Mouse (Mus musculus): ENCODE data around the gene Nme4. TPM values are rescaled to one million over a fixed set of nuclear protein-coding genes. Genes with fewer than 3 reads are reported as not detected.
"Not testable (repeated sequence)": the region's sequence is repeated elsewhere in the genome, so short reads cannot be mapped to it uniquely, and the experiment has no call there.

Gene Nme4
- polyA plus RNA-seq, 1 experiment from 2014 or later: 68.2 TPM

DNA sequence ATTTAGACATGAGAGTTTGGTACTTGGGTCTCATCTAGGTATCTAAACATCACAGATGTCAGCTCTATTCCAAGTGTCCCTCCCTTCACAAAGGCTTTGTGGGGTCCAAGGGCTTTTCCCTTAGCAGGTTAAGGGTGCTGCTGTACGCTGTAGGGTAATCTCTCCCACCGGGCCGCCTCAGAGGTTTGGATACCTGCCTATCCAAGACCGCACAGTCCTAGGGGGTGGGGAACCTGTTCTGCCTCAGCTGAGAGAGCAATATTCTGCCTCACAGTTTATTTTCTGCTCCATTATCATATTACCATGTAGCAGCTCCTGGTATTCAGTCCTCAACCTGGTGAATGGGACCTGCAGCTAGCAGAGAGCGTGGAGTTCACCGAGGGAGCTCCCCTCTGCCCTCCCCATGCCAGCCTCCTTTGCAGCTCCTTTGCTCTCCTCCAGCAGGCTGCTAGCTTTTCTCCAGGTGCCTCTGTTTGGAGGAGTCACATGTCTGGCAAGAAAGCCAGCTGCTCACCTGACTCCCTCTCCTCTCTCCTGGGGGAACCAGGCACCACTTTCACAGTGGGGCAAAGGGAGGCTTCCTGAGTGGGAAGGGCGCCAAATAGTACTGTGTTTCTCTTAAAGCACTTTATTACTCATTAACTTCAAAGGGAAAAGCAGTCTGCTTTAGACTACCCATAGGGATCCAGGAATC is 19.9 kb upstream of the Nme4 start:
- Histone ChIP-seq H3K4me3 (ENCODE audit: low read depth, low read length) (no peak overlapping the region), H3K9ac (ENCODE audit: low read length) (no peak overlapping the region), H3K27me3 (ENCODE audit: control insufficient read depth, insufficient read depth, low read length) (peaks cover 38% of the 10 kb centered on the region), H3K36me3 (ENCODE audit: control insufficient read depth, insufficient read depth, low read length) (no peaks in the 10 kb centered on the region), H3K27ac (ENCODE audit: low read depth, low read length) (no peak overlapping the region), H3K4me2 (ENCODE audit: low read depth) (no peak overlapping the region), H3K9me3 (ENCODE audit: control insufficient read depth, low read length) (no peaks in the 10 kb centered on the region), H3K4me1 (ENCODE audit: control insufficient read depth, insufficient read depth, low read length) (no peaks in the 10 kb centered on the region)
- 72% methylated on average over 7 of the region's 7 CpGs for WGBS
- ATAC-seq (ENCODE audit: insufficient read depth, low FRiP score, low TSS enrichment) (no peak), DNase-seq (ENCODE audit: low spot score) (no peak)

DNA sequence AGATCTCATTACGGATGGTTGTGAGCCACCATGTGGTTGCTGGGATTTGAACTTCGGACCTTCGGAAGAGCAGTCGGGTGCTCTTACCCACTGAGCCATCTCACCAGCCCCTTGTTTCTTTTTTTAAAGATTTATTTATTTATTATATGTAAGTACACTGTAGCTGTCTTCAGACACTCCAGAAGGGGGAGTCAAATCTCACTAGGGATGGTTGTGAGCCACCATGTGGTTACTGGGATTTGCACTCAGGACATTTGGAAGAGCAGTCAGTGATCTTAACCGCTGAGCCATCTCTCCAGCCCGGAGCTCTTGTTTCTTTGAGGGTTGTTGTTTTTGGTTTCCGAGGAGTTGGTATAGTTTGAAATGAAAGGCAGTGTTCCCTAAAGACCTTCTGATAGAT is 19.1 kb upstream of the Nme4 start:
- not testable (repeated sequence) for ATAC-seq (ENCODE audit: insufficient read depth, low FRiP score, low TSS enrichment); H3K9me3 ChIP-seq (ENCODE audit: control insufficient read depth, low read length); H3K36me3 ChIP-seq (ENCODE audit: control insufficient read depth, insufficient read depth, low read length); H3K27ac ChIP-seq (ENCODE audit: low read depth, low read length); DNase-seq (ENCODE audit: low spot score); H3K4me1 ChIP-seq (ENCODE audit: control insufficient read depth, insufficient read depth, low read length); H3K4me2 ChIP-seq (ENCODE audit: low read depth); H3K9ac ChIP-seq (ENCODE audit: low read length); H3K4me3 ChIP-seq (ENCODE audit: low read depth, low read length)
- peaks cover 38% of the 10 kb centered on the region for H3K27me3 ChIP-seq (ENCODE audit: control insufficient read depth, insufficient read depth, low read length)
- WGBS: 61% methylated on average over 7 of the region's 7 CpGs

DNA sequence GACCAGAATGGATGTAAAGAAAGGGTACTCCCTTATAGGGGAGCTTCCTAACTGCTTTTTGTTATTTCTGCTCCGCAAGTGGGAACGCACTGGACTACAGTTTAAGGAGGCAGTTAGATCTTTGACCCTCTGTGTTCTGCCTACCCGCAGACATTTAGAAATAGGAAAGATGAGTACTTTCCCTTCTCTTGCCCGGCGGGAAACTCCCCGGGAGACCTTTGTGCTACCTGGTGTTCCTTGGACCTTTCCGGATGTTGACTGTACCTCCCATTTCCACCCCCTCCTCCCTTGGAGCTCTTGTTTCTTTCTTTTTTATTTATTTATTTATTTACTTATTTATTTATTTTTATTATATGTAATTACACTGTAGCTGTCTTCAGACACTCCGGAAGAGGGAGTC is 18.7 kb upstream of the Nme4 start:
- no peak for ATAC-seq (ENCODE audit: insufficient read depth, low FRiP score, low TSS enrichment)
- 15% methylated on average over 8 of the region's 8 CpGs for WGBS
- Histone ChIP-seq H3K9me3 (ENCODE audit: control insufficient read depth, low read length) (no peaks in the 10 kb centered on the region), H3K27me3 (ENCODE audit: control insufficient read depth, insufficient read depth, low read length) (peaks cover 38% of the 10 kb centered on the region), H3K36me3 (ENCODE audit: control insufficient read depth, insufficient read depth, low read length) (no peaks in the 10 kb centered on the region), H3K4me2 (ENCODE audit: low read depth) (peak overlapping the region; percentile 89), H3K4me3 (ENCODE audit: low read depth, low read length) (peak overlapping the region; percentile 55; the same call in 1 of the 2 replicates), H3K9ac (ENCODE audit: low read length) (no peak overlapping the region), H3K27ac (ENCODE audit: low read depth, low read length) (no peak overlapping the region), H3K4me1 (ENCODE audit: control insufficient read depth, insufficient read depth, low read length) (no peaks in the 10 kb centered on the region)
- no peak for DNase-seq (ENCODE audit: low spot score)

DNA sequence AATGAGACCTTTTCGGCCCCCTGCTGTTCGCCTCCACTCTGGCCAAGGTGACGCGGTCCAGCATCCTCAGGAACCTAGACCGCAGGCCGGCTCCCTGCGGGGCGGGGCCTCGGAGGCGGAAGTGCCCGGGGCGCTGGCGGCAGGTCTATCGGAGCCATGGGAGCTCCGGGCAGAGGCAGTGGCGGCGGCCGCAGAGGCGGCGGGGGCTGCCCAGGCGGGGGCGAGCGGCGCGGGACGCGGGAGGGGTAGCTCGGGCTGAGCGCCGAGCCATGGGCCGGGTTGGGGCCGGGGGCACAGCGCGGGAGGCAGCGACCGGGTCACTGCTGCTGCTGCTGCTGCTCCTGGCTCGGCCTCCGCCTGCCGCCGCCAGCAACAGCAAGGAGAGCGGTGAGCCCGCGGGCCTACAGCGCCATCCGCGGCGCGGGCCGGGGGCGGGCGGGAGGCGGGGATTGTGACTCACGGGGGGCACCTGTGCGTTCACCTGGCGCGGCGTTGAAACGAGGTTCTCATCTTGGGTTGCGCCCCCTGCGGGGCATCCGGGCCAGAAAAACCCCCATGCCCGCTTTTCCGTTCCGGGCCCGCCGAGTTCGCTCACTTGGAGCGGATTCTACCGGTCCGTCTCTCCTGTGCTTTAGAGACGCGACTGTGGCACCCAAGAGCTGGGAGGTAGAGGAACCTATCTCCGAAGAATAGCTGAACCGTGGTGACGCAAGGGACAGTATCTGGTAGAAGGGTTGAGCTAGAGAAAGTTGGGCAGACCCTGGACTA is 18.0 kb upstream of the Nme4 start, which contains the start of gene Tmem8:
Tmem8 (plus strand) TSS at position 119 of the 768 bp plus-strand sequence.
- Histone ChIP-seq H3K4me3 (ENCODE audit: low read depth, low read length) (peak within 1 kb of the TSS; percentile 55), H3K27me3 (ENCODE audit: control insufficient read depth, insufficient read depth, low read length) (peaks cover 38% of the 10 kb centered on the region), H3K9me3 (ENCODE audit: control insufficient read depth, low read length) (no peaks in the 10 kb centered on the region), H3K4me2 (ENCODE audit: low read depth) (peak within 1 kb of the TSS; percentile 89), H3K27ac (ENCODE audit: low read depth, low read length) (no peak within 1 kb of the TSS), H3K36me3 (ENCODE audit: control insufficient read depth, insufficient read depth, low read length) (no peaks in the 10 kb centered on the region), H3K9ac (ENCODE audit: low read length) (peak within 1 kb of the TSS; percentile 60), H3K4me1 (ENCODE audit: control insufficient read depth, insufficient read depth, low read length) (no peaks in the 10 kb centered on the region)
- under 1% methylated on average over 52 of the region's 75 CpGs for WGBS
- DNase-seq (ENCODE audit: low spot score): peak; percentile 62
- ATAC-seq (ENCODE audit: insufficient read depth, low FRiP score, low TSS enrichment): 0 out of 2 replicates have a peak, but pooled peaks have one; percentile 35

DNA sequence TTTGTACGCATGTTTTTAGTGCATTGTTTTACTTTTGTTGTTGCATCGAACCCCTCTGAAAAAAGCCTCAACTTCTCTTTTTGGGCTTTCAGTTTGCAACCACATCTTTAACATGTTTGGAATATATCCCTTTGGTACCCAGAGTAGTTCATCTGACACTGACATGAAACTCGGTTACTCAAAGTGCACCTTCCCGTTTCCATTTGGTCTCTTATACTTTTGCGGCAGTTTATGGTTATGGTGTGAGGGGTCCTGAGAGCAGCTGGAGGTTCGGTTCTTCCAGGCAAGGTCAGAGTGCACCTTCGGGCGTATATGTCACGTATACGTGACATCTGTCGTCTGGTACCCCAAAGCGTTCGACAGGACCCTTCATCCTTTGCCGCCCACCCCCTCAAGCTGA is 17.3 kb upstream of the Nme4 start:
- Histone ChIP-seq H3K4me1 (ENCODE audit: control insufficient read depth, insufficient read depth, low read length) (no peaks in the 10 kb centered on the region), H3K9ac (ENCODE audit: low read length) (peak overlapping the region; percentile 60), H3K36me3 (ENCODE audit: control insufficient read depth, insufficient read depth, low read length) (no peaks in the 10 kb centered on the region), H3K4me3 (ENCODE audit: low read depth, low read length) (peak overlapping the region; percentile 55), H3K27ac (ENCODE audit: low read depth, low read length) (no peak overlapping the region), H3K4me2 (ENCODE audit: low read depth) (peak overlapping the region; percentile 89), H3K27me3 (ENCODE audit: control insufficient read depth, insufficient read depth, low read length) (peaks cover 38% of the 10 kb centered on the region), H3K9me3 (ENCODE audit: control insufficient read depth, low read length) (no peaks in the 10 kb centered on the region)
- 24% methylated on average over 14 of the region's 14 CpGs for WGBS
- no peak for ATAC-seq (ENCODE audit: insufficient read depth, low FRiP score, low TSS enrichment)
- no peak for DNase-seq (ENCODE audit: low spot score)

DNA sequence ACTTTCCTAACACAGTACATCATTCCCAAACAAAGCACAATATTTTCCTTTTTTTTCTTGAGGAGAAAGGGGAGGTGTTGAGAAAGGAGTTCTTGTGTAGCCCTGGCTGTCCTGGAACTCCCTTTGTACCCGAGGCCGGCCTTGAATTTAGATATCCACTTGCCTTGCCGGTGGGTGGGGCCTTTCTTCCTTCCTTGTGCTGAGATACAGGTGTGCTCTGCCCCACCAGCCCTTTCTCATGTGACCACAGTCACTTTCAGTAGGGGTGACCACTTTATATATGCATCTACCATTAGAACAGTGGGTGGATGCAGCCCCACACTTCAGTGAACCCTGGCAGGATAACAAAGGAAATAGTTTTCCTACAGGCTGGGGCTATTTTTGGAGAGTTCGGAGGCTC is 16.3 kb upstream of the Nme4 start:
- peaks cover 38% of the 10 kb centered on the region for H3K27me3 ChIP-seq (ENCODE audit: control insufficient read depth, insufficient read depth, low read length)
- no peak for ATAC-seq (ENCODE audit: insufficient read depth, low FRiP score, low TSS enrichment)
- 25% methylated on average over 4 of the region's 4 CpGs for WGBS

DNA sequence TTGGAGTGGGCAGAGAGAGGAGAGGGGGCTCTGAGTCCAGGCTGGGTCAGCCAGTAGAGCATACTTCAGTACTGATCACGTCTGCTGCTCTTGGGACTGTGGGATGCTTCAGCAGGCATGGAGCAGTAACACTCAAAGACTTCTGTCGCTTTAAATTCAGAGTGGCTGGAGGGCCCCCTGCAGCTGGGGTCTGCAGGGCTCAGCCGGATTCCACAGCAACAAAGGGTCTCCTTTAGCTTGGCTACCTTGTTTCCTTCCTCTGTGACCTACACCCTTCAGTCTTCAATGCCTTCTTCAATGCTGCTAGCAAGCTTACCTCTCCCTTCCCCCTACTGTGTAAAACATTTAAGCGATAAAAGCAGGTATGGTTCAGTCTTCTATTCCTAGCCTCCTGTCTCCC is 15.6 kb upstream of the Nme4 start:
- Histone ChIP-seq H3K9ac (ENCODE audit: low read length) (no peak overlapping the region), H3K36me3 (ENCODE audit: control insufficient read depth, insufficient read depth, low read length) (no peaks in the 10 kb centered on the region), H3K4me2 (ENCODE audit: low read depth) (no peak overlapping the region), H3K4me3 (ENCODE audit: low read depth, low read length) (no peak overlapping the region), H3K27ac (ENCODE audit: low read depth, low read length) (no peak overlapping the region), H3K27me3 (ENCODE audit: control insufficient read depth, insufficient read depth, low read length) (peaks cover 38% of the 10 kb centered on the region), H3K4me1 (ENCODE audit: control insufficient read depth, insufficient read depth, low read length) (no peaks in the 10 kb centered on the region), H3K9me3 (ENCODE audit: control insufficient read depth, low read length) (no peaks in the 10 kb centered on the region)
- ATAC-seq (ENCODE audit: insufficient read depth, low FRiP score, low TSS enrichment) (no peak), DNase-seq (ENCODE audit: low spot score) (no peak)
- WGBS: 4% methylated on average over 4 of the region's 4 CpGs

More for the DNA sequence above, 16.3 kb upstream of the Nme4 start:
- H3K9ac ChIP-seq (ENCODE audit: low read length): no peak overlapping the region
- H3K36me3 ChIP-seq (ENCODE audit: control insufficient read depth, insufficient read depth, low read length): no peaks in the 10 kb centered on the region
- no peaks in the 10 kb centered on the region for H3K4me1 ChIP-seq (ENCODE audit: control insufficient read depth, insufficient read depth, low read length)
- H3K4me2 ChIP-seq (ENCODE audit: low read depth): no peak overlapping the region
- no peaks in the 10 kb centered on the region for H3K9me3 ChIP-seq (ENCODE audit: control insufficient read depth, low read length)
- no peak overlapping the region for H3K4me3 ChIP-seq (ENCODE audit: low read depth, low read length)
- DNase-seq (ENCODE audit: low spot score): no peak
- no peak overlapping the region for H3K27ac ChIP-seq (ENCODE audit: low read depth, low read length)

DNA sequence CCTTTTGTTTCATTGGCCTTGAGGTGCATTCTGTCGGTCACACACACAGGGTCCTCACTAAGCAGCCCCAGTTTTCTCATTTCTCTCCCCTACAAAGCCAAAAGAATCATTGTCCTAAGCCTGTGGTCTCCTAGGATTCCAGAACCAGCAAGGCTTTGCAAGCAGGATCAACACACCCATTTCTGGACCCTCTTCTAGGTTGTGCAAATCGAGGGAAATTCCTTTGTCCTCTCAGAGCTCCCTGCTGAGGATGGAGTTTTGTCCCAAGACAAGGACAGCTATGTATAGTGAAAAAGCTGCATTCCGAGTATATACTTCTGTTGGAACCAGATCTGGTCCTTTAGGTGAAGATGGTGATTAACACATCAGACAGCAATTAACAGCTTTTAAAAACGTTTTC is 14.8 kb upstream of the Nme4 start:
- Histone ChIP-seq H3K4me3 (ENCODE audit: low read depth, low read length) (no peak overlapping the region), H3K36me3 (ENCODE audit: control insufficient read depth, insufficient read depth, low read length) (no peaks in the 10 kb centered on the region), H3K27me3 (ENCODE audit: control insufficient read depth, insufficient read depth, low read length) (peaks cover 32% of the 10 kb centered on the region), H3K9ac (ENCODE audit: low read length) (no peak overlapping the region), H3K4me1 (ENCODE audit: control insufficient read depth, insufficient read depth, low read length) (no peaks in the 10 kb centered on the region), H3K27ac (ENCODE audit: low read depth, low read length) (no peak overlapping the region), H3K9me3 (ENCODE audit: control insufficient read depth, low read length) (no peaks in the 10 kb centered on the region), H3K4me2 (ENCODE audit: low read depth) (no peak overlapping the region)
- WGBS: 28% methylated on average over 4 of the region's 4 CpGs
- ATAC-seq (ENCODE audit: insufficient read depth, low FRiP score, low TSS enrichment): no peak
- no peak for DNase-seq (ENCODE audit: low spot score)

DNA sequence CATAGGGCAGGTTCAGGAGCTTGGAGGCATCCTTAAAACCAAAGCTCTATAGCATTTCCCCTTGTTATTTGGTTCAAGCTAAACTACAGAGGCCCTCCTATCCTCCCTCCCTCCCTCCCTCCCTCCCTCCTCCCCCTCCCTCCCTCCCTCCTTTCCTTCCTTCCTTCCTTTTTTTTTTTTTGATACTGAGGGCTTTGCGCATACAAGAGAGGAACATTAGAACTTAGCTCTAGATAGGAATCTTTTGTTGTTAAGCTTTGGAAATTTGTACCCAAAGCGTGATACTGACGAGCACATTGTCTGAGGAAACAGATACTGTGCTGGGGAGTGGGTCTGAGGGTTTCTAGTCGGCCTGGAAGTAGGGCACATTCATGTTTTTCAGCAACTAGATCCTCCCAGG is 10.2 kb upstream of the Nme4 start:
- 70% methylated on average over 4 of the region's 4 CpGs for WGBS
- Histone ChIP-seq H3K4me3 (ENCODE audit: low read depth, low read length) (no peak overlapping the region), H3K27me3 (ENCODE audit: control insufficient read depth, insufficient read depth, low read length) (no peaks in the 10 kb centered on the region), H3K36me3 (ENCODE audit: control insufficient read depth, insufficient read depth, low read length) (no peaks in the 10 kb centered on the region), H3K9ac (ENCODE audit: low read length) (no peak overlapping the region), H3K9me3 (ENCODE audit: control insufficient read depth, low read length) (no peaks in the 10 kb centered on the region), H3K27ac (ENCODE audit: low read depth, low read length) (no peak overlapping the region), H3K4me1 (ENCODE audit: control insufficient read depth, insufficient read depth, low read length) (no peaks in the 10 kb centered on the region), H3K4me2 (ENCODE audit: low read depth) (no peak overlapping the region)
- no peak for DNase-seq (ENCODE audit: low spot score)
- ATAC-seq (ENCODE audit: insufficient read depth, low FRiP score, low TSS enrichment): no peak
